Mouse (Mus musculus): ENCODE measurements around the gene Rab34.

GRCm38 (mm10) chr11:78140665-78141064 is 47.6 kb upstream of the Rab34 start:
- no peak for TF ChIP-seq CTCF (conservative IDR thresholded peaks at IDR 0.05; ENCODE audit: low read length)
- TF ChIP-seq NANOG (IDR thresholded peaks at IDR 0.05; ENCODE audit: borderline replicate concordance, low read length) = no peak

Data from E14TG2a.4 (cell line).